Mouse (Mus musculus) cortical plate, adult 2 months (tissue): ENCODE measurements around the gene Fzd7.

ENCODE experiments used
- CTCF ChIP-seq: fragments of 200-500 bp; IDR thresholded peaks from 2 replicates; pipeline ENCODE4 v1.5.1; 2011; ENCODE audit warnings: mild to moderate bottlenecking, control low read depth, low read length; ENCODE audit not compliant: insufficient read depth; ENCODE audit errors: extremely low read depth
- POLR2A ChIP-seq: fragments of 200-500 bp; IDR thresholded peaks from 2 replicates; pipeline ENCODE4 v1.6.1; 2011; ENCODE audit warnings: mild to moderate bottlenecking, low read length, control low read depth; ENCODE audit not compliant: insufficient read depth; ENCODE audit errors: extremely low read depth

DNA sequence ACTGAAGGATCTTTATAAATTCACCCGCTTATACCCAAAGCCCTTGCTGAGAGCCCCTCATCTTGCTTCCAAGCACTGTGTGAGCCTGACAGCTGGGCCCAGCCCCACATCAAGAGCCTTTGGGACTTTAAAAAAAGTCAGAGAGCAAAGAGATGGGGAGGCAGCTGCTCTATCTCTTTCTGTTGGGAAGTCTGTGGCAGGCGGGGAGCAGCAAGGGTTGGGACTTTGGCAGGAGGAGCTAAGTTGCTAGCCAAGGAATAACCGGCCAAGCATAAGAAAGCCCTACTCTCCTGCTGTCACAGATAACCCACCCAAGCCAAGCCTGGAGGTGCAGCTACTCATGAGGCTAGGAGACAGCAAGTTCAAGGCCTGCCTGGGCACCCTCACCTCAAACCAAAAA, 48.2 kb upstream of the Fzd7 start:
- no peak for TF ChIP-seq CTCF
- no peak for TF ChIP-seq POLR2A
